Mouse (Mus musculus) ES-E14 (cell line): ENCODE data around the gene Fhl2.

Experiments
- HCFC1 ChIP-seq: IDR thresholded peaks from 2 replicates; pipeline ENCODE4 v1.6.1; 2012; ENCODE audit warnings: low read length, inconsistent platforms, borderline replicate concordance; ENCODE audit not compliant: insufficient read depth
- MAFK ChIP-seq: IDR thresholded peaks from 2 replicates; pipeline ENCODE4 v1.6.1; 2014; ENCODE audit warnings: mild to moderate bottlenecking, low read depth, low read length, inconsistent platforms; ENCODE audit not compliant: insufficient read depth
- ZC3H11A ChIP-seq: IDR thresholded peaks from 2 replicates; pipeline ENCODE4 v1.6.1; 2012; ENCODE audit warnings: low read depth, mild to moderate bottlenecking, inconsistent platforms, low read length, borderline replicate concordance

- TF ChIP-seq HCFC1 (peak; percentile 70; the same call in 1 of the 2 replicates), MAFK (no peak), ZC3H11A (0 out of 2 replicates have a peak, but pooled peaks have one; percentile 22)
Observed at GRCm38 (mm10) chr1:43098031-43098984, 98.5 kb downstream of the Fhl2 start, which contains the start of the genes Tgfbrap1 and AI597479.
